Mouse (Mus musculus): ENCODE measurements around the gene Ror2. TPM values are rescaled to one million over a fixed set of nuclear protein-coding genes. Genes with fewer than 3 reads are reported as not detected.

The Ror2 gene
- total RNA-seq, 2 experiments from 2014 or later: 3.5 to 4.8 TPM

GRCm38 (mm10) chr13:53077732-53078345 lies 208.1 kb downstream of the Ror2 start:
- DNase-seq (ENCODE audit: low spot score in 2 of 2): no peak

GRCm38 (mm10) chr13:53075006-53075405 lies 210.9 kb downstream of the Ror2 start:
- DNase-seq (ENCODE audit: low spot score in 2 of 2): no peak

DNA sequence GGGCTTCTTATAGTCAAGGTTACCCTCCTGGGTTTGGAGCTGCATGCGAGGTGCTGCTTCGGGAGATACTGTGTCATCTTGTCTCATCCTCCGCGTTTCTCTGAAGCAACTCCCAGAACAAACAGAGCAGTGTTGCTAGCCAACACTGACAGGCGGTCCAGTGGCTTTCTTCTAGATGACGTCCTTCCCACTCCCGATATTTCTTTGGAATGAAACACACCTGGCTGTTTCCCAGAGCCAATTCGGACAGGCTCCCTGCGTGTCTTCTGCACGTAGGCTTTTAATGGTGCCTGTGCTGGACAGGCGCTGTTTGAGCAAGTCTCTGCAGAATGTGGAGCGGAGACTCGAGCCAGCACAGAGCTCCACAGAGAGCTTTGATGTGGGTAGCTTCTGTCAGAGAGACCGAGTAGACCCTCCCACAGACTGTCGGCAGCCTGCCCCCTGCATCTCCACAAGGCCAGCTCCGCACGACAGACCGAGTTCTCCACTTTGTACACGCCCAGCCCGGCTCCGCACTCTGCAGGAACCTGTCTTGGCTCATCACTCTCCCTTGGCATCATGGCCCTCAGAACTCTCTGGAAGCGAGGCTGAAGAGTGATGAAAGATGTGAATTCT lies 216.7 kb downstream of the Ror2 start:
- no peak for DNase-seq (ENCODE audit: low spot score in 2 of 2)

GRCm38 (mm10) chr13:53068461-53068860 lies 217.5 kb downstream of the Ror2 start:
- DNase-seq (ENCODE audit: low spot score in 2 of 2): no peak

- peak; percentile 46 to 53 for DNase-seq (ENCODE audit: low spot score in 2 of 2)
Measured at GRCm38 (mm10) chr13:53067949-53068348, 218.0 kb downstream of the Ror2 start.

DNA sequence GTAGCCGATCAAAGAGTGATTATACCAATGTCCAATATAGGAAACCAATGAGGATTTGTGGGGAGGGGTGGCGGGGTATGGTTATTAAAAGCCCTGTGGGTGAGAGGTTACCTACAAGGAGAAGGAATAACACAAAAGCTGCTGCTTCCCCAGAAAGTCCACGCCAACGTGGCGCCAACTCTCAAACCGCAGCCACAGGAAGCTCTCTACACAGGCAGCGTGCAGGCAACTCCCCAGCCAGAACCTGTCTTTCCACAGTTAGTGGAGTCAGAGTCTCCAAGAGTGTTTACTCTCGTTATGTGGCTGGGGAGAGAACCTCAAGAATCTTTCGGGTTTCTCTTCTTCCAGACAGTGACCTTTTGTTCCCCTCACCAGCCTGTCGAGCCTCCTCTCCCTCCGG lies 220.8 kb downstream of the Ror2 start:
- DNase-seq (ENCODE audit: low spot score in 2 of 2): no peak

- DNase-seq (ENCODE audit: low spot score in 2 of 2): no peak
Measured at GRCm38 (mm10) chr13:53064681-53065080, 221.2 kb downstream of the Ror2 start.

Other genes with a start within 250 kb of the Ror2 start
- gene Sptlc1, start 91.3 kb upstream of the Ror2 start, total RNA-seq (2021): 10 to 100 TPM; 45.3 to 82.0 TPM
- gene Msx2, start 186.9 kb upstream of the Ror2 start, total RNA-seq (2021): under 1 TPM; 0.27 to 0.58 TPM